Mouse (Mus musculus) heart, embryonic 16.5 days (tissue): Measurements from ENCODE around the gene Rgl3. TPM values are rescaled to one million over a fixed set of nuclear protein-coding genes. Genes with fewer than 3 reads are reported as not detected.

ENCODE experiments used
- ATAC-seq: fragments of 200-750 bp; cut with Nextera tagmentation; replicated peaks from 2 replicates; pipeline ENCODE4 v1.8.0; 2017; ENCODE audit warnings: moderate number of reproducible peaks; ENCODE audit not compliant: insufficient read depth, low FRiP score; ENCODE audit errors: extremely low read depth
- H3K27ac ChIP-seq: fragments of 300-500 bp; sonication (generic); 2 replicates; pipeline ENCODE4 v1.5.1; 2014; ENCODE audit warnings: mild to moderate bottlenecking, low read length, control low read depth, moderate library complexity
- H3K27me3 ChIP-seq: fragments of 300-500 bp; sonication (generic); 2 replicates; pipeline ENCODE4 v1.6.1; 2014; ENCODE audit warnings: low read length, mixed read lengths; ENCODE audit not compliant: control insufficient read depth, insufficient read depth
- H3K36me3 ChIP-seq: fragments of 300-500 bp; sonication (generic); 2 replicates; pipeline ENCODE4 v1.6.1; 2014; ENCODE audit not compliant: control insufficient read depth, insufficient read depth
- H3K4me1 ChIP-seq: fragments of 300-500 bp; sonication (generic); 2 replicates; pipeline ENCODE4 v1.6.1; 2014; ENCODE audit warnings: low read length, mixed read lengths; ENCODE audit not compliant: control insufficient read depth, insufficient read depth
- H3K4me2 ChIP-seq: fragments of 300-500 bp; sonication (generic); 2 replicates; pipeline ENCODE4 v1.6.1; 2014; ENCODE audit warnings: low read depth, mild to moderate bottlenecking, control low read depth, low read length
- H3K4me3 ChIP-seq: fragments of 300-500 bp; sonication (generic); 2 replicates; pipeline ENCODE4 v1.5.1; 2014; ENCODE audit warnings: mild to moderate bottlenecking, control low read depth, low read length
- H3K9ac ChIP-seq: fragments of 300-500 bp; sonication (generic); 2 replicates; pipeline ENCODE4 v1.6.1; 2014; ENCODE audit warnings: low read length, control low read depth
- H3K9me3 ChIP-seq: fragments of 300-500 bp; sonication (generic); replicated peaks from 2 replicates; pipeline ENCODE4 v1.6.1; 2016; ENCODE audit warnings: low read length; ENCODE audit not compliant: control insufficient read depth
- WGBS: fragments of 180-500 bp; shearing (Covaris S2); extraction: QIAGEN DNeasy Blood & Tissue Kit; methylation state at CpG from one replicate; pipeline ENCODE4 v1.1.7; 2014; 5-methylcytosine and 5-hydroxymethylcytosine counted together
- polyA plus RNA-seq: library from polyadenylated mRNA; unstranded; fragments of >200 nt; fragmentation: Nextera tagmentation; extraction: Ambion mirVana; gene quantifications from 2 replicates; pipeline ENCODE4 v1.2.1, GENCODE M21; 2015

Rgl3 gene
- polyA plus RNA-seq, 1 experiment from 2014 or later: 2.6 TPM

DNA sequence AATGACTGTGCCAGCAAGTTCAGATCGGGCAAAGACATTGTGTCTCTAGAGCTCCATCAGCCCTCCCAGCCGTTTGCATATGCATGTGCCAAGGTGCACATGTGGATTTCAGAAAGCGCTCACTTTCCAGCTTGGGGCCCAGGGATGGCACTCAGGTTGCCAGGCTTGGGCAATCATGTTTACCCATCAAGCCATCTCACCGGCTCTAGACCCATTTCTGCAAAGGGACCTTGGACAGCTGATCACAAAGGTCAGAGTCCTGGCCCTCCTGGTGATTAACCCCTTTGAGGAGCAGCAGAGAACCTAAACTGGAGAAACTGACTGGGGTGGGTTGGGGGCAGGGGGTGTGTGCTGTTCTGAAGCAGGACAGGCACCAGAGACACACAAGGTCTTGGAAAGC, 3.0 kb upstream of the Rgl3 start:
- Histone ChIP-seq H3K36me3 (no peaks in the 10 kb centered on the region), H3K4me1 (peaks cover 13% of the 10 kb centered on the region), H3K4me3 (no peak overlapping the region), H3K9me3 (peaks cover 3% of the 10 kb centered on the region; the same call in 1 of the 2 replicates), H3K27ac (no peak overlapping the region), H3K9ac (no peak overlapping the region), H3K4me2 (no peak overlapping the region), H3K27me3 (peaks cover 59% of the 10 kb centered on the region)
- ATAC-seq: no peak
- 63% methylated on average over 4 of the region's 4 CpGs for WGBS

DNA sequence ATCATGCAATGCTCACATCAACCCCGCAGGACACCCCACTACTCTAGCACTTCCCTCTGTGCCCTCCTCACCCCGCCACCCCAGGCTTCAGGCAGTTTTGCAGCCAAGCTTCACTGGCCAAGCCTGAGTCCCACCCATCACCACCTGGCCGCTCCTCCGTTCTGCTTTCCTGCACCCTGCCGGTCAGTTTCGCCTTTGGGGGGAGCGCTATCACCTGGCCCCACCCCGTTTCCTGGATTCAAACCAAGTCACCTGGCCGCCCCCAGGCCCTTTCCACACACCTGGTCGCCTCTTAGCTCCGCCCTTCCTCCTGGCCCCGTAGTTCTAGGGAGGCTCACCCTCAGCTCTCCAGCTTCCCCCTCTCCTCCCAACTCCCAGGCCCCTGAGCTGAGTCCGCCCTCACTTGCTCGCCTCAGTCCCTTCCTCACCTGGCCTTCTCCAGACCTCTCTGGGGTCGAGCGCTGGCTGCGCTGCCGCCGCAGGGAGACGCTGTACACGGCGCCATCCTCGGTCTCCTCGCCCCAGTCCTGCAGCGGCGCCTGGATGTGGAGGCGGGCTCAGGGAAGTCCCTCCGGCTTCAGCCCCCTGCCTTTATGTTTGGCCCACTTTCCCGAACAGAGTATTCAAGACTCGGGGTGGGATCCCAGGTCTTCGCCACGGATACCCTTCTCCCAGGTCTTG, 685 bp downstream of the Rgl3 start:
- no peaks in the 10 kb centered on the region for H3K9me3 ChIP-seq
- H3K4me2 ChIP-seq: peak overlapping the region; percentile 75
- H3K27ac ChIP-seq: no peak overlapping the region
- no peak for ATAC-seq
- H3K9ac ChIP-seq: peak overlapping the region; percentile 64
- 2% methylated on average over 32 of the region's 32 CpGs for WGBS
- H3K4me3 ChIP-seq: peak overlapping the region; percentile 56
- peaks cover 13% of the 10 kb centered on the region for H3K4me1 ChIP-seq
- H3K27me3 ChIP-seq: peaks cover 73% of the 10 kb centered on the region
- H3K36me3 ChIP-seq: no peaks in the 10 kb centered on the region

DNA sequence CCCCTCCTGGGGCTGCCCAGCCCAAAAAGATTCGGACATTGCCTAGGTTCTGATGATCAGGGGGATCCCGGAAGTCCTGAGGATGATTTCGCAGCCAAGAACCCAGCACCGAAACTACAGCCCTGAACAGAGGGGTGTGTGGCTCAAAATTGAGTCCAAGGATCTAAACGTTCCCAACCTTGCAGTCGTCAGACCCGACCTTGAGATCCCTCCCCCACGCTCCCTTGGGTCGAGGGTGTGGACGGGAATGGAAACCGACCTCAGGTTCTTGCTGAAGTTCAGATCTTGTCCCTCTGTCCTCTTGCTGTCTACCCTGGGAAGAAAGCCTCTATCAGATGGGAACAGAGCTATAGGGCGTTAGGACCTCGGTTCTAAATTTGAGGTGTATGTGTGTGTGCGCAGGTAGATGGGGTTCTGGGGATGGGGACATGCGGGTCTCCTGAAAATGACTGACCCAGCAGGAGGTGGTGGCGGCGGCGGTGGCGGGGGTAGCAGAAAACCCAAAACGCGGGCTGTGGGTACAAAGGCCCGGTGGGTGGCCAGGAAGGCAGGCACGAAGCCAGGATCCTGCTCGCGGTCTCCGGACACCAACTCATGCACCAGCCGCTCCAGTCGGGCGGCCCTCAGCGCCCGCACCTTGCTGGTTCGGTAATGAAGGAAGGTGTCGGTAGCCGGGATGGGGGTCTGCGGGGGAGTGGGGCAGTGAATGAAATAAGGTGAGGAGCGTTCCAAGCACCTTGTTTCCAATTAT, 1.5 kb downstream of the Rgl3 start:
- no peak for ATAC-seq
- no peaks in the 10 kb centered on the region for H3K36me3 ChIP-seq
- H3K9ac ChIP-seq: no peak overlapping the region
- H3K9me3 ChIP-seq: no peaks in the 10 kb centered on the region
- H3K27ac ChIP-seq: no peak overlapping the region
- peak overlapping the region; percentile 75; the same call in 1 of the 2 replicates for H3K4me2 ChIP-seq
- H3K4me3 ChIP-seq: peak overlapping the region; percentile 56
- 6% methylated on average over 36 of the region's 36 CpGs for WGBS
- peaks cover 70% of the 10 kb centered on the region for H3K27me3 ChIP-seq
- peaks cover 13% of the 10 kb centered on the region for H3K4me1 ChIP-seq

DNA sequence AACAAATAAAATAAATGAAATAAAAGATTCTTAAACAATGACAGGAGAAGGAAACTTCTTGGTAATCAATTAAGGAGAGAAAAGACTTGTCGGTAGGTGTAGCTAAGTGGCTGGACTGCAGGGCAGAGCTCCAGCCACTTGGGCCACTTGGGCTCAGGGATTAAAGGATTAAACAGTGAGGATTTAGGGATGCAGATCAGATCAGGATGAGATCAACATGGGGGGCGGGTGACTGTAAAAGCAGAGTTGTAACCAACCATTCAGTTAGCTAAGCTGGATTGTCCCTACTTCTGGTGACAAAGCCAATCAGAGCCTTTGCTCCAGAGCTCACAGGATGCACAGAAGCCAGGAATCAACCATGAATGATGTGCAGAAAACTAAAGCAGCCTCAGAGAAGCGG, 5.3 kb downstream of the Rgl3 start:
- no peaks in the 10 kb centered on the region for H3K9me3 ChIP-seq
- no peak overlapping the region for H3K27ac ChIP-seq
- peaks cover 46% of the 10 kb centered on the region for H3K27me3 ChIP-seq
- no peak overlapping the region for H3K9ac ChIP-seq
- H3K36me3 ChIP-seq: no peaks in the 10 kb centered on the region
- H3K4me2 ChIP-seq: no peak overlapping the region
- H3K4me1 ChIP-seq: peaks cover 5% of the 10 kb centered on the region
- 26% methylated on average over 3 of the region's 3 CpGs for WGBS
- no peak overlapping the region for H3K4me3 ChIP-seq
- no peak for ATAC-seq

DNA sequence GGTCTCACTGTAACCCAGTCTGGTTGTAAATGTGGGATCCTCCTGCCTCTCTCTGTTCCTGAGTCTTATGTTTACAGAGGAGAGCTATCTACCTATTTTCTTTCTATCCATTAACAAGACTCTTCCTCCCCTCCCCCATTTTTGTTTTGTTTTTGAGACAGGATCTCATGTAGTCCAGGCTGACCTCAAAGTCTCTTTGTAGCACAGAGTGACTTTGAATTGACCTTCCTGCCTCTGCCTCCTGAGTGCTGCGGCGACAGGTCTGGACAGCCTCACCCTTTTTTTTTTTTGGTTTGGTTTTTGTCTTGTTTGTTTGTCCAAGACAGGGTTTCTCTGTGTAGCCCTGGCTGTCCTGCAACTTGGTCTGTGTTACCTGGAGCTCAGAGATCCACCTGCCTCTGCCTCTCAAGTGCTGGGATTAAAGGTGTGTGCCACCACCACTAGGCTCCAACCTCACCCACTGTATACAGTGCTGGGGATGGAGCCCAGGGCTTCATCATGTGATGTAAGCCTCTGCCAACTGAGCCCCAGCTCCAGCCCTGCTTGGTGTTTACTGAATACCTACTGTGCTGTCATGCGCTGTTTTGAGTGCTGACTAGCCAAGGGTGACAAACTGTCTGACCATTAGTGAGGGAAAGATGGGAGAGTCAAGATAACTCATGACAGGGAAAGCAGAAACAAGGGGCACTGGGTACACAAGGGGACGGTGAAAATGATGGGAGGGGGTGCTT, 10.7 kb downstream of the Rgl3 start:
- no peaks in the 10 kb centered on the region for H3K36me3 ChIP-seq
- peaks cover 16% of the 10 kb centered on the region for H3K27me3 ChIP-seq
- no peak overlapping the region for H3K9ac ChIP-seq
- no peak overlapping the region for H3K4me3 ChIP-seq
- H3K4me1 ChIP-seq: no peaks in the 10 kb centered on the region
- H3K27ac ChIP-seq: no peak overlapping the region
- no peak overlapping the region for H3K4me2 ChIP-seq
- WGBS: 81% methylated on average over 4 of the region's 4 CpGs
- ATAC-seq: no peak
- no peaks in the 10 kb centered on the region for H3K9me3 ChIP-seq

DNA sequence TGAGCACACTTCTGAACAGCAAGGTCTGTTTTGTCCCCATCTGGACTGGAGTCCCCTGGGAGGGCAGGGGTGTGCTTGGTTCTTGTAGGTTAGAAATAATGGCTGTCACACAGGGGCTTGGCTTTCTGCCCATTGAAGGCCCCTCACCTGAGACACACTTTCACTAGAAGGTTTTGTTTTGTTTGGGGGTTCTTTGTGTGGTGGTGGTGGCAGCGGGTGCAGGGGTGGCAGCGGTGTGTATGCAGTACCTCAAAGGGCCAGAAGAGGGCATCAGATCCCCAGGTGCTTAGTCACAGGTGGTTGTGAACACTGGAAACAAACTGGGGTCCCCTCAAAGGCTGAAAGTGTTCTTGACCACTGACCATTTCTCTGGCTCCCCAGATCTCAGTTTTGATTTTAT, 11.3 kb downstream of the Rgl3 start:
- Histone ChIP-seq H3K9ac (no peak overlapping the region), H3K4me2 (no peak overlapping the region), H3K27me3 (peaks cover 15% of the 10 kb centered on the region), H3K36me3 (no peaks in the 10 kb centered on the region), H3K4me3 (no peak overlapping the region), H3K4me1 (no peaks in the 10 kb centered on the region), H3K9me3 (no peaks in the 10 kb centered on the region), H3K27ac (no peak overlapping the region)
- no peak for ATAC-seq
- 29% methylated on average over 2 of the region's 2 CpGs for WGBS

DNA sequence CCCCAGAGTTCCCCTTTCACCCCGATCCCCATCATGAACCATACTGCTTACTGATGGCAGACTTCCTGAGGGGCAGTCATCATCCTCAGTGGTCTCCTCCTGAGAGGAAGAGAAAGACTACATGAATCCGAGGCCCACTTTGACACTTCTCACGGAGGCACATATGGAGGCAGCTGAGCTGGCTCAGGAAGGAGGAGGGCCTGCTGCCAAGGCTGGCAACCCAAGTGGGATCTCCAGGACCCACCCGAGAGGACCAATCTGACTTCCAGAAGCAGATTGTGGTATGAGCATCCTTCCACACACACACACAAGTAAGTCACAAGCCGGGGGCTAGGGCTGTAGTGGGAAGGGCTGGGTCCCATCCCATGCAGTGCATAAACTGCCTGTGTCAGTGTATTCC, 11.9 kb downstream of the Rgl3 start:
- 77% methylated on average over 5 of the region's 5 CpGs for WGBS
- H3K27me3 ChIP-seq: peaks cover 12% of the 10 kb centered on the region
- no peak for ATAC-seq

DNA sequence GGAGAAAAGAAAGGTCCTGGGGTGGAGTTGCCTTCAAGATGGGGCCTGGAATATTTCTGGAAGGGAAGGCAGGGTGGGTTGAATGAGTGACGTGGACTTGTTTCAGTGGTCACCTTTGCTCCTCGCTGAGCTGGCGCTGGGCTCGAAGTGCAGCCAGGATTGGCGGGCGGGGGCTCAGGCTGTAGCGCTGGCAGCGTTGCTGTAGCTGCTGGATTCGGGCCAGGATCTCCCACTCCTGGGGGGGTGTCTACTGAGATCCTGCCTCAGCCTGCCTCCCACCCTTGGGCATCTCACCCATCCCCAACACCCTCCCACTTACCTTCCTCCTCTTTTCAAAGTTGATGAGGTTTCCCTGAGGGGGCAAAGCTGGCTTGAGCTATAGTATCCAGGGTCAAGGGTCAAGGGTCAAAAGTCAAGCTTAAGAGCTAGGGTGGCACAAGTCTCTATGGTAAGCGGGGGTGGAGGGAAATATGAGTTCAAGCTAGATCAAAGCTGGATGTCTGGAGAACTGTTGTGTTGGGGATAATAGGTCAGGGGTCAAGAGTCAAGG, 12.5 kb downstream of the Rgl3 start:
- no peak overlapping the region for H3K27ac ChIP-seq
- 70% methylated on average over 10 of the region's 10 CpGs for WGBS
- no peaks in the 10 kb centered on the region for H3K36me3 ChIP-seq
- H3K4me3 ChIP-seq: no peak overlapping the region
- no peaks in the 10 kb centered on the region for H3K9me3 ChIP-seq
- no peak overlapping the region for H3K4me2 ChIP-seq
- ATAC-seq: no peak
- H3K9ac ChIP-seq: no peak overlapping the region
- peaks cover 12% of the 10 kb centered on the region for H3K27me3 ChIP-seq
- no peaks in the 10 kb centered on the region for H3K4me1 ChIP-seq

More for the DNA sequence above, 11.9 kb downstream of the Rgl3 start:
- H3K4me1 ChIP-seq: no peaks in the 10 kb centered on the region
- no peak overlapping the region for H3K9ac ChIP-seq
- no peak overlapping the region for H3K4me3 ChIP-seq
- no peak overlapping the region for H3K4me2 ChIP-seq
- no peak overlapping the region for H3K27ac ChIP-seq
- no peaks in the 10 kb centered on the region for H3K9me3 ChIP-seq
- no peaks in the 10 kb centered on the region for H3K36me3 ChIP-seq
